Mouse (Mus musculus) left cerebral cortex, postnatal 10 days (tissue): ENCODE measurements at regions not wholly inside any gene's neighbourhood (a gene's known extent, or its start where the extent isn't known, plus 50 kb on each side); places are given as distances from the start of the nearest gene placed in this dataset.

Source experiments
- DNase-seq, 2 experiments: peaks; one replicate each; pipeline ENCODE4 v3.0.0; 2021 to 2022; ENCODE audit warnings: low spot score in 2 of 2, mixed read lengths in 1 of 2; ENCODE audit errors: extremely low spot score in 1 of 2
- intact Hi-C: fragments of 180-260 bp; cut with DNase I; formaldehyde crosslinking; loops from one replicate; pipeline ENCODE4 v1.15.1; 2025

GRCm38 (mm10) chr8:79828763-79829542 lies 117.3 kb downstream of the Anapc10 start:
- intact Hi-C loops, result no loop called here
- DNase-seq, result no peak

- intact Hi-C loops, result no loop called here
- DNase-seq, result no peak
Measured at GRCm38 (mm10) chr8:79829543-79829890, 117.9 kb downstream of the Anapc10 start.

- no peak for DNase-seq
- intact Hi-C loops, result no loop called here
Measured at GRCm38 (mm10) chr8:79829941-79830633, 118.5 kb downstream of the Anapc10 start.

GRCm38 (mm10) chr8:79838961-79839360 lies 127.3 kb downstream of the Anapc10 start:
- DNase-seq, result no peak
- intact Hi-C loops, result no loop called here

GRCm38 (mm10) chr8:79849982-79850514 lies 138.4 kb downstream of the Anapc10 start:
- no peak for DNase-seq
- intact Hi-C loops, result no loop called here

GRCm38 (mm10) chr8:79850519-79850918 lies 138.9 kb downstream of the Anapc10 start:
- peak in 1 of 2 experiments; percentile 7 for DNase-seq
- intact Hi-C loops, result no loop called here

GRCm38 (mm10) chr8:79872416-79873077 lies 160.9 kb downstream of the Anapc10 start:
- intact Hi-C loops, result no loop called here
- DNase-seq, result no peak

GRCm38 (mm10) chr8:79907971-79908370 lies 149.8 kb downstream of the Hhip start:
- intact Hi-C loops, result no loop called here
- DNase-seq, result no peak
